Mouse (Mus musculus) myocyte (in vitro differentiated cells): ENCODE data around the gene Gnl2.

Experiments
- E2F4 ChIP-seq: IDR thresholded peaks from one replicate; pipeline ENCODE4 v1.6.1; 2011; ENCODE audit warnings: mild to moderate bottlenecking, control low read depth, moderate library complexity; ENCODE audit not compliant: insufficient read depth
- POLR2A ChIP-seq: IDR thresholded peaks from one replicate; pipeline ENCODE4 v1.6.1; 2011; ENCODE audit warnings: low read depth, mild to moderate bottlenecking, control low read depth, moderate library complexity; ENCODE audit not compliant: insufficient read length

DNA sequence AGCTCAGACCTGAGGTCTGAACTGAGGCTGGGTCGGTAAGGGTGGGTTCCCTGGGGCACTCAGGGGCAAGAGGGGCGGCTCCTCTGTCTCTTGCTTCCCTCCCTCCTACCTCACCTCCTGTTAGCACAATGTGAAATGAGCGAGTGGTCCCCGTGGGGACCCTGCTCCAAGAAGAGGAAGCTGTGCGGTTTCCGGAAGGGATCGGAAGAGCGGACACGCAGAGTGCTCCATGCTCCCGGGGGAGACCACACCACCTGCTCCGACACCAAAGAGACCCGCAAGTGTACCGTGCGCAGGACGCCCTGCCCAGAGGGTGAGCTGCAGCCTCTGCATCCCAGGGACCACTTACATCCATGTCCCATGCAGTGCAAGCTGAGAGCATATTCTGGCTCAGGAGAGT lies 8.9 kb upstream of the Gnl2 start:
- TF ChIP-seq E2F4 (no peak), POLR2A (no peak)
